Comparison of ENCODE assay signal across 9 mouse cellular contexts in the genomic region with DNA sequence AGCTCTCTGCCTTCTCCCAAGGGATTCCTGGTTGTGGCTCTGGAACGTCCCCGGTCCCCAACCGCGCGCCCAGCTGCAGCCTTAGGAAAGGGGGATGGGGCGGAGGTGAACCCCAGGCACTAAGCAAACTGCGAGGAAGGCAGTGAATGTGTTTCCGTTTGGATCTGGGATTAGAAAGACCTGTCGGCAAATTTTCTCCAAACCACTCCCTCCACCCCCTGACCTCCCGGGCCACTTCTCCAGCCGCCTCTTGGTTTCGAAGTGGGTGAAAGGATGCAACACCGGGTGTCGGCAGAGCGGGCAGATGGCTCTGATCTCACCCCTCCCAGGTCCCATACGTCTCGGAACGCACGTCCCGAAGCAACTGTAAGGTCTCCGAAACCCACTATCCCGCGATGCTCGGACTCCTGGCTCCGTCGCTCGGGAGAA. TPM values are rescaled to one million over a fixed set of nuclear protein-coding genes. Genes with fewer than 3 reads are reported as not detected.
DNase-seq lines count a peak whose midpoint lies in the region; ATAC-seq and TF ChIP-seq lines count a peak whose summit lies in the region.
"Had no signal": no experiment of that assay in that cellular context is flagged by ENCODE, and none has a peak within 500 bp of the region (broad histone marks: within the 10 kb centered on the region; RNA-seq: fewer than 3 reads in every experiment).

No protein-coding gene starts in this region.

- H3K4me2 ChIP-seq in heart, embryonic 14.5 days (ENCODE audit: low read length): peak overlapping the region; percentile 92
- H3K4me2 ChIP-seq in heart, embryonic 15.5 days: peak overlapping the region; percentile 96
- peak overlapping the region; percentile 74; the same call in 1 of the 2 replicates for H3K4me2 ChIP-seq in liver, postnatal 0 days (ENCODE audit: low read depth, low read length)

- H3K9me3 ChIP-seq in heart, embryonic 14.5 days (ENCODE audit: control insufficient read depth, low read length): no peaks in the 10 kb centered on the region
- no peaks in the 10 kb centered on the region for H3K9me3 ChIP-seq in heart, embryonic 15.5 days (replicated peaks)
- no peaks in the 10 kb centered on the region for H3K9me3 ChIP-seq in liver, postnatal 0 days (ENCODE audit: low read length)

- no peak for ATAC-seq in heart, embryonic 14.5 days (ENCODE audit: insufficient number of reproducible peaks, insufficient read depth, low FRiP score, low read depth)
- ATAC-seq in heart, embryonic 15.5 days (replicated peaks; ENCODE audit: insufficient number of reproducible peaks, insufficient read depth, low FRiP score, low read depth): no peak
- no peak for ATAC-seq in liver, postnatal 0 days
- ATAC-seq: Patski had no signal

- intact Hi-C loops in heart, postnatal 25 days (cut with DNase I): loop anchor here (5.0 kb wide), 2 partner anchors 42 to 62 kb away; no protein-coding TSS in a partner anchor

- 3% methylated on average over 24 of the region's 27 CpGs for WGBS in heart, embryonic 14.5 days
- WGBS in heart, embryonic 15.5 days: 4% methylated on average over 27 of the region's 27 CpGs
- WGBS in liver, postnatal 0 days (ENCODE audit: insufficient replicate concordance): 2% methylated on average over 27 of the region's 27 CpGs

- H3K27ac ChIP-seq in heart, embryonic 14.5 days (replicated peaks in 1 of 2; ENCODE audit: control insufficient read depth in 1 of 2, insufficient read depth in 1 of 2, low read depth in 2 of 2, low read length in 2 of 2): peak overlapping the region in 1 of 2 experiments; percentile 22; a peak in 2 of 4 replicates
- H3K27ac ChIP-seq in brown adipose tissue, adult 24 weeks (replicated peaks; ENCODE audit: low read depth, low read length): no peak overlapping the region
- no peak overlapping the region for H3K27ac ChIP-seq in heart, embryonic 15.5 days
- H3K27ac ChIP-seq in liver, postnatal 0 days (ENCODE audit: low read depth): no peak overlapping the region

- peaks cover 11 to 20% of the 10 kb centered on the region in 2 experiments for H3K4me1 ChIP-seq in heart, embryonic 14.5 days (ENCODE audit: control insufficient read depth in 2 of 2, insufficient read depth in 2 of 2, low read length in 2 of 2)
- H3K4me1 ChIP-seq in brown adipose tissue, adult 24 weeks (ENCODE audit: control insufficient read depth, insufficient read depth, insufficient read length, low read length): peaks cover 6% of the 10 kb centered on the region; the same call in 1 of the 2 replicates
- peaks cover 35% of the 10 kb centered on the region for H3K4me1 ChIP-seq in heart, embryonic 15.5 days (replicated peaks)
- H3K4me1 ChIP-seq in liver, postnatal 0 days (ENCODE audit: insufficient read depth): peaks cover 14% of the 10 kb centered on the region

- peak overlapping the region; percentile 75 to 77 for H3K4me3 ChIP-seq in heart, embryonic 14.5 days (ENCODE audit: control insufficient read depth in 1 of 2, insufficient read depth in 1 of 2, low read depth in 1 of 2, low read length in 2 of 2)
- peak overlapping the region; percentile 83 for H3K4me3 ChIP-seq in brown adipose tissue, adult 24 weeks (ENCODE audit: insufficient read depth, low read depth, low read length)
- H3K4me3 ChIP-seq in heart, embryonic 15.5 days: peak overlapping the region; percentile 66
- H3K4me3 ChIP-seq in liver, postnatal 0 days (ENCODE audit: low read depth, low read length): peak overlapping the region; percentile 55

- H3K9ac ChIP-seq in heart, embryonic 14.5 days (ENCODE audit: low read length): peak overlapping the region; percentile 88
- H3K9ac ChIP-seq in heart, embryonic 15.5 days: peak overlapping the region; percentile 74
- no peak overlapping the region for H3K9ac ChIP-seq in liver, postnatal 0 days (replicated peaks)

- H3K36me3 ChIP-seq in heart, embryonic 14.5 days (ENCODE audit: control insufficient read depth, insufficient read depth, low read length): no peaks in the 10 kb centered on the region
- H3K36me3 ChIP-seq in heart, embryonic 15.5 days: no peaks in the 10 kb centered on the region
- H3K36me3 ChIP-seq in liver, postnatal 0 days (replicated peaks; ENCODE audit: insufficient read depth, low read length): no peaks in the 10 kb centered on the region

- DNase-seq in heart, postnatal 25 days (ENCODE audit: low spot score): no peak
- no peak for DNase-seq in liver, postnatal 0 days
- DNase-seq in frontal cortex, postnatal 14 days (ENCODE audit: low spot score in 2 of 2): no peak
- DNase-seq in urinary bladder, adult 2 months (ENCODE audit: low spot score): no peak
- no peak for DNase-seq in gastrocnemius, adult 18-20 months (ENCODE audit: low spot score)

- no peak for TF ChIP-seq CTCF in liver, postnatal 0 days (IDR thresholded peaks at IDR 0.05; ENCODE audit: low read depth)

- no peak for TF ChIP-seq EP300 in liver, postnatal 0 days (IDR thresholded peaks at IDR 0.05; ENCODE audit: low read depth)

- peaks cover 56% of the 10 kb centered on the region for H3K27me3 ChIP-seq in heart, embryonic 14.5 days (ENCODE audit: control insufficient read depth, insufficient read depth, low read length)
- peaks cover 69% of the 10 kb centered on the region for H3K27me3 ChIP-seq in heart, embryonic 15.5 days
- peaks cover 84% of the 10 kb centered on the region for H3K27me3 ChIP-seq in liver, postnatal 0 days (ENCODE audit: insufficient read depth, low read length)
- H3K27me3 ChIP-seq: Patski had no signal

RNA-seq across cellular contexts. Expression of a gene that starts 16.0 kb away (rescaled TPM):
- polyA plus RNA-seq in heart, embryonic 14.5 days (2014; fragmentation: Nextera tagmentation; extraction: Ambion mirVana): 10.6 and 11.5 TPM in 2 replicates
- 10 to 100 TPM; 53.0 to 54.8 TPM for total RNA-seq in heart, postnatal 25 days (2021)
- 6.1 and 7.6 TPM in 2 replicates for polyA plus RNA-seq in brown adipose tissue, adult 24 weeks (2012; ENCODE audit: insufficient read depth, insufficient read length, missing spikeins)
- 18.3 and 21.6 TPM in 2 replicates for polyA plus RNA-seq in heart, embryonic 15.5 days (2015; fragmentation: Nextera tagmentation; extraction: Ambion mirVana)
- 0.76 and 0.95 TPM in 2 replicates for polyA plus RNA-seq in liver, postnatal 0 days (2015; fragmentation: Nextera tagmentation; extraction: Ambion mirVana)
- polyA plus RNA-seq in urinary bladder, adult 2 months (2012; rRNA removed): 17.7 and 25.2 TPM in 2 replicates
- 1 to 10 TPM; 3.4 to 7.0 TPM for total RNA-seq in gastrocnemius, adult 18-20 months (2021)

RNA-seq across cellular contexts. Expression of a gene that starts 47.3 kb away (rescaled TPM):
- 0.65 and 1.0 TPM in 2 replicates for polyA plus RNA-seq in heart, embryonic 14.5 days (2014; fragmentation: Nextera tagmentation; extraction: Ambion mirVana)
- 1 to 10 TPM in 1 of 2 experiments, under 1 TPM in 1; 0.70 to 1.1 TPM for total RNA-seq in heart, postnatal 25 days (2021)
- 0.75 and 1.5 TPM in 2 replicates for polyA plus RNA-seq in brown adipose tissue, adult 24 weeks (2012; ENCODE audit: insufficient read depth, insufficient read length, missing spikeins)
- 0.68 and 1.5 TPM in 2 replicates for polyA plus RNA-seq in heart, embryonic 15.5 days (2015; fragmentation: Nextera tagmentation; extraction: Ambion mirVana)
- polyA plus RNA-seq in liver, postnatal 0 days (2015; fragmentation: Nextera tagmentation; extraction: Ambion mirVana): 0.82 and 0.86 TPM in 2 replicates
- 1.5 and 2.5 TPM in 2 replicates for polyA plus RNA-seq in urinary bladder, adult 2 months (2012; rRNA removed)
- under 1 TPM; 0.23 to 0.88 TPM for total RNA-seq in gastrocnemius, adult 18-20 months (2021)
